Mouse (Mus musculus): ENCODE data around the gene Ankrd55.
"Not testable (repeated sequence)": the region's sequence is repeated elsewhere in the genome, so short reads cannot be mapped to it uniquely, and the experiment has no call there.

The Ankrd55 gene

DNA sequence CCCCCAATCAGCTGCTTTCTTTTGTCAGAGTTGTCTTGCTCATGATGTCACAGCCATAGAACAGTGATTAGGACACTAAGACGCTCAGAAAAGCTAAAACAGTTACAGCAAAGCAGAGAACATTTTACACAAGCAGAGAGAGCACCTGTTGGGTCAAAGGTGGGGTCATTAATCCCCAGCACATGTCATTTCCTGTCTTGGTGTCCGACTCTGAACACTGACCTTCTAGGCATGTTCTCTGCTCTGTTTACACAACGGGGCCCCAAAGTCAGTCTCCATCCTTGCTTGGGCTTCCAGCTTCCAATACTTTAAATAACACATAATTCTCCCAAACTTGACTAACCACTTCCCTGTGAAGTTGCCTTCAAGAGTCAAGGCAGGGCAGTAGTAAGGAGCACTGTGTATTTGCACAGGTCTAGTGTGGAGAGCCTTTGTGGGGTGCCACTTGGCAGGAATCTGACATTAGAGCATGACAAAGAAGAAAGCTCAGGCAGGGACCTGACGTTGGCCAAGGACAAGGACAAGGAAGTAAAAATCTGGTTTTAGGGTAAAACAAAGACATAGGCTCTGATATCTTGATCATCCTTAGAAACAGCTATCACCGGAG is 123.1 kb downstream of the Ankrd55 start:
- DNase-seq (ENCODE audit: low read depth, low spot score), result no peak

- no peak for DNase-seq (ENCODE audit: low read depth, low spot score)
Measured at GRCm38 (mm10) chr13:112412251-112412650, 124.0 kb downstream of the Ankrd55 start.

GRCm38 (mm10) chr13:112412824-112413223 is 124.6 kb downstream of the Ankrd55 start:
- no peak for DNase-seq (ENCODE audit: low read depth, low spot score)

GRCm38 (mm10) chr13:112413611-112414010 is 125.4 kb downstream of the Ankrd55 start:
- no peak for DNase-seq (ENCODE audit: low read depth, low spot score)

- no peak for DNase-seq (ENCODE audit: low read depth, low spot score)
Measured at GRCm38 (mm10) chr13:112415896-112416295, 127.6 kb downstream of the Ankrd55 start.

- DNase-seq (ENCODE audit: low read depth, low spot score), result no peak
Measured at GRCm38 (mm10) chr13:112416410-112417162, 128.3 kb downstream of the Ankrd55 start.

- no peak for DNase-seq (ENCODE audit: low read depth, low spot score)
Measured at GRCm38 (mm10) chr13:112417163-112417523, 128.9 kb downstream of the Ankrd55 start.

GRCm38 (mm10) chr13:112417861-112418423 is 129.7 kb downstream of the Ankrd55 start:
- no peak for DNase-seq (ENCODE audit: low read depth, low spot score)

GRCm38 (mm10) chr13:112418595-112418994 is 130.3 kb downstream of the Ankrd55 start:
- DNase-seq (ENCODE audit: low read depth, low spot score), result no peak

- DNase-seq (ENCODE audit: low read depth, low spot score), result no peak
Measured at GRCm38 (mm10) chr13:112424212-112424611, 136.0 kb downstream of the Ankrd55 start.

DNA sequence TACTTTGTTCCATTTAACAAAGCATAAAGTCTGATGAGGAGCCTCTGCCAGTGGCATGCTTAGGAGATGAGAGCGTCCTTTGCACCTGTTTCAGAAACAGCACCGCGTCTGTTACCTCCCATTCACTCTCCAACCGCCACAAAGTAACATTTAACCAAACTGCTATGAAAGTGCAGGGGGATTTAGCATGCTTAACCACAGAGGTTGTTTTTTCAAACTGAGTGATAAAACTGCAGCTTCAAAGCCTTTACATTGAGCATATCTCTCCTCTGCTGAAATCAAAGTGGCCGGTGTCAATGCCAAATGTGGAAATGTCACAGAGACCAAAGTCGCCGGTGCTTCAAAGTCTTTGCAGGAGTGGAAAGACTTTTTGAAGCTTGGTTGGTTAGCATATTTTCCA is 136.4 kb downstream of the Ankrd55 start:
- DNase-seq (ENCODE audit: low read depth, low spot score), result no peak

DNA sequence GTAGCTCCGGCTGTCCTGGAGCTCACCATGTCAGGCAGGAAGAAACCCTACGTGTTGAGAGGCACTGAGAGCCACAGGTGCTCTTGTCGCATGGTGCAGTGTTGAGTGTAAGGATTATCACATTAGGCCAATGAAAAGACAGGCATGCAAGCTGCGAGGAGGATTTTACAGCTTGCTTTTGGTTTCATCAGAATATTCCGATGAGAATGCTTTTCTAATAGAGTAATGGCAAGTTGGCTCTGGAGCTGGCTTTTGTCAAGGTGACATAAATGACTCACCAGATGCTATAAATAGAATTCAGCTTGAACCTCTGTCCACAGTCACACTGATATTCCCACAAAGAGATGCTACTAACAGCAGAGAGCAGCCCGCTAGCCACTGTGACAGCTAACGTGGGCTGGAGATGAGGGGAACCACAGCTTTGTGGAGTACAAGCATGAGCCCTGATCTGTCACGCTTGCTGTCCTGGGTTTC is 137.0 kb downstream of the Ankrd55 start:
- DNase-seq (ENCODE audit: low read depth, low spot score), result no peak

DNA sequence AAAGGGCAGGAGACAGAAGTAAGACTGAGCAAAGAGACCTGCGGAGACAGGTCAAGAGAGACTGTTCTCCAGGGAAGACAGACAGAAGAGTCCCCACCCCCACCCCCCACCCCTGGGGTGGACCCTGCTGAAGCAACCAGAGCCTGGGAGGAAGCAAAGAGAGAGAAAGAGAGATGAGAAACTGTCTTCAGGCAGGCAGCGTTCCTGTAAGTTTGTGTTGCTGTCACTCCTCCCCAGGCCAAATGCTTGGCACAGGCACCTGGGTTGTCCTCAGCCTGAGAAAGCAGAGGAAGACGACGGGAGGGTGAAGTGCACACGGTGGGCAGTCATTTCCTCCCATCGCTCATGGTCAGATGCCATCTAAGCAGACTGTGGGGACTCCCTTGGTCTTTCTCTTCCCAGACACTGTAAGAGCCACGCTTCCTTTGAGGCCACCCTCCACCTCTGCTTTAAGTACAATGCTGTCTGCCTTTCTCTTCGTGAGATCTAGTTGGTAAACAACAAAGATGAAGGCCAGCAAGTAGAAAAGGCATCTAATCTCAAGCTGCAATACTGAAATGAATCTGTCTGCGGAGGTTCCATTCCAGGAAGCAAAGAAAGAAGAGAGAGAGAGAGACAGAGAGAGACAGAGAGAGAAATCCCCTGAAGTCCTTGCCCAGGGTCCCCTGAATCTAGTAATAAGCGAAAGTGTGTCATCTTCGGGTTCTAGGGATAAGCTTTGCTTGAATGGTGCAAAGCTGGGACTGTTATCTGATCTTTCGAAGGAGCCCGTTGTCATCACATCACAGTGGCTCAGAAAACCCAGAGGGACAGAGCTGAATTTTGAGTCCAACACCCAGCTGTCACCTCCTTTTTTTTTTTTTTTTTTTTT is 138.2 kb downstream of the Ankrd55 start:
- no peak for DNase-seq (ENCODE audit: low read depth, low spot score)

- not testable (repeated sequence) for DNase-seq (ENCODE audit: low read depth, low spot score)
Measured at GRCm38 (mm10) chr13:112427136-112427470, 138.9 kb downstream of the Ankrd55 start.

- DNase-seq (ENCODE audit: low read depth, low spot score), result no peak
Measured at GRCm38 (mm10) chr13:112427521-112427920, 139.3 kb downstream of the Ankrd55 start.

- no peak for DNase-seq (ENCODE audit: low read depth, low spot score)
Measured at GRCm38 (mm10) chr13:112433271-112433670, 145.0 kb downstream of the Ankrd55 start.

All from brain, embryonic 18.5 days (tissue).